Mouse (Mus musculus): Measurements from ENCODE around the gene Slc24a5. TPM values are rescaled to one million over a fixed set of nuclear protein-coding genes. Genes with fewer than 3 reads are reported as not detected.
"Not testable (repeated sequence)": the region's sequence is repeated elsewhere in the genome, so short reads cannot be mapped to it uniquely, and the experiment has no call there.

Gene Slc24a5
- total RNA-seq, 2 experiments from 2014 or later, result 0.18 to 0.27 TPM

DNA sequence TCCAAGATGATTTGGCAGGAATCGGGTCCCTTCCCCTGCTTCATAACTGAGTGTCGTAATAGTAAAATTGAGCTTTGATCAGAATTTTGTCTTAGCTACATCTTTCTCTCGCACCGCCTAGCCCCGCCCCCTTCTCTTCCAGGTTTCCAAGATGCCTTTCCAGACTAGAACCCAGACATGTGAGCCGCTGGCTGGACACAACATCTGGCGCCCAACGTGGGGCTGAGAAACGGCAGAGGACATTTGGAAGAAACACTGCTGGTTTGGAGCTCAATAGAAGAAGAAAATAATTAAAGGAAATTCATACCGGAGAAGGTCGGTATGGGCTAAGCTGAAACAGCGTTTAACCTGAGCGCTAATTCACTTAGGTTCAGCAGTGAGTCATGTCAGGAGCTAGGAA is 36.6 kb downstream of the Slc24a5 start:
- DNase-seq (ENCODE audit: low spot score in 2 of 2); intact Hi-C loops (cut with DNase I): not testable (repeated sequence)

- DNase-seq (ENCODE audit: low spot score in 2 of 2); intact Hi-C loops (cut with DNase I): not testable (repeated sequence)
Measured at GRCm38 (mm10) chr2:125106536-125106935, 38.6 kb downstream of the Slc24a5 start.

- intact Hi-C loops (cut with DNase I), result no loop called here
Measured at GRCm38 (mm10) chr2:125119381-125120110, 51.6 kb downstream of the Slc24a5 start.

DNA sequence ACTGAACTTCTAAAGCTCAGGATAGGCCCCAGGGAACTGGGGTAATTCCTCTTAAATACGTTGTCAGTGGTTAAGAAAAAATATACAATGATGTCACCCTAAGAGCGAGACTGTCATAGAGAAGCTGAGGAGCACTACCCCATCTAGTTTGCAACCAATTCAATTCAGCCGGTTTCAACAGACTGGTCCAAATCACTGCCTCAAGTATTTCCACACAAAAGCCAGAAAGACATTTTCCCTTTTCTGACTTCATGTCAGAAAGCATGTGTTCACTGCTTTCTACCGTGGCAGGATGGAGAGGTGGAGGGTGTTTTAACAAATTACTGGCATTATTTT is 54.3 kb downstream of the Slc24a5 start:
- intact Hi-C loops (cut with DNase I), result no loop called here
- DNase-seq (ENCODE audit: low spot score in 2 of 2), result no peak

More at GRCm38 (mm10) chr2:125119381-125120110, 51.6 kb downstream of the Slc24a5 start:
- peak; percentile 23 to 62 for DNase-seq (ENCODE audit: low spot score in 2 of 2)

DNA sequence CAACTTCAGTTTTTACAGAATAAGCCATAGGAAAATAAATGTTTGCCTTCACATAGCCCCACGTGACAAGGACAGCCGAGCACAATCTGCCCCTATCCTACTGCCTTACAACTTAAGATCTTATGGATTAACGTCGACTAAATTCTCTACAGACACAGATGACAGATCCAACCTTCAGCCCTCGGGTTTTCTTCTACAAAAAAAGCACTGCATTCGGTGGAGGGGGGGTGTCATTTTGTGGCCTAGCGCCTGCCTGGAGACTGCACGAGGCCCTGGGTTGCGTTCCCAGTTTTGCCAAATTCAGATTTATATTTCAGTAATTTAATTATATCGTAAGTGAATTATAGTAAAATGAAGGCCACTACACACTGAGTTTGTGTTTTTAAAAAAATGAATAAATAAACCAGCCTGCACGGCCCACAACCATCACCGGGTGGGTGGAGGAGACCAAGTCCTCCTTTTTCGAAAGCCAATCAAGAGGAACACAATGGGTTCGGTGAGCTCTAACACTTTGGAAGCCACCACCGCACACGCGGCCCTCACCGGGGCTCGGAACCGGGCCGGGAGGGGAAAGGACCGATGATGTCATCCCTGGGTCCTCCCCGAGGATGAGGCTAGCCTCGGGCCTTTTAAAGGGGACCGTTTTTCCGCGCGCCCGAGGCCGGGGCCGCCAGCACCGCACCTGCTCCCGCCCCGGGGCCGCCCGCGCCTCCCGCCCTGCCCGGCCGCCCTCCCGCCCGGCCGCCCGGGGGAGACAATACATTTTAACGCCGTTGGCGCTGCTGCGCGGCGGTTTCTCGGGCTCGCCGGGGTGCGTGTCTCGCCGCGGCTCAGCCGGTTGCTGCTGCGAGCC is 54.9 kb downstream of the Slc24a5 start:
- peak; percentile 41 to 50 for DNase-seq (ENCODE audit: low spot score in 2 of 2)
- intact Hi-C loops (cut with DNase I), result no loop called here

DNA sequence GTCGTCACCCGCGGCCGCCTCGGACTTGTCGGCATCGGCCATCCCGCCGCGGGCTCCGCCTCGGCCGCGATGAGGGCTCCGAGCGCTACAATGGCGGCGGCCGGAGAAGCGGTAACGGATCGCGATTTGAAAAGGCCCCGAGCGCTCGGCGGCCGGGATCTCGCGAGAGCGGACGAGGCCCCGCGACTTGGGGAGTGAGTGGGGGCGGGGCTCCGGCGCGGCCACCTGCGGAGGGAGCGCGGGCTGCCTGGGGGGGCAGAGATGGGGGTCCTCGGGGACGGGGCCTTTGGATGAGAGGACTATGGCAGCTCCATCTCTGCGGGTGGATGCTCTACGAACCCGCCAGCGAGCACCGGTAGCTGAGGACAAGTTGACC is 55.5 kb downstream of the Slc24a5 start, which contains the start of gene Myef2:
Gene Myef2, minus strand, starts transcription at position 185 of the 376 bp plus-strand sequence.
- intact Hi-C loops (cut with DNase I), result no loop called here
- peak; percentile 68 to 84 for DNase-seq (ENCODE audit: low spot score in 2 of 2)

DNA sequence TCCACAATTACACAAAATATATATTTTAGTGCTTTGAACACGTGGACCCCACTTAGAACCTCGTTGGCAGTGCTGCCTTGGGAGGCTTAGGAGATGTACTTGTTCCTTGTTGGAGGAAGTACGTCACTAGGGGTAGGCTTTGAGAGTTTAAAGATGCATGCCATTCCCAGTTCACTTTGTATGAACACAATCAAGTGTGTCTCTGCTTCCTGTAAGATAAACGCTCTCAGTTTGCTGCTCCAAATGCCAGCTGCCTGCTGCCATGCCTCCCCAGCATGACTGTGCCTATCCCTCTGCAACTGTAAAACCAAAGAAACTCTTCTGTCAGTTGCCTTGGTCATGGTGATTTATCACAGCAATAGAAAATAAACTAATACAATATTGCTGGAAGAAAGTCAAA is 57.9 kb downstream of the Slc24a5 start:
- intact Hi-C loops (cut with DNase I), result no loop called here
- DNase-seq (ENCODE audit: low spot score in 2 of 2), result no peak

DNA sequence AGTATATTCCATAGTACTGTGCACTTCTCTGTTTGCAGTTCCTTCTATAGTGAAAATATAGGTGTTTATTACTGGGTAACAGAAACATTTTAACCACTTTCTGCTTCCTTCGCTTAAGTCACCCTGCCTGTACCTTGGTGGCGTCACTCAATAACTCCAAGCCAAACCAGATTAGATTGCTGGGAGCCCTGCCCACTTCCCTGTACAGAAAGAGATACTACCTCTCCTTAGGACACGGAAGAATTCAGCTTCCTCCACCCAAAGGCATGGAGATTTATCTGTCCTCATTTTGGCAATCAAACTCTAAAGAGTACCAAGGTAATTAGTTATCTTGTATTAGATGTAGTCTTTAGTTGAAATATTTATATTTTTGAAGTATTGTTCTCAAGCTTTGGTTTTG is 58.9 kb downstream of the Slc24a5 start:
- intact Hi-C loops (cut with DNase I), result no loop called here
- no peak for DNase-seq (ENCODE audit: low spot score in 2 of 2)

DNA sequence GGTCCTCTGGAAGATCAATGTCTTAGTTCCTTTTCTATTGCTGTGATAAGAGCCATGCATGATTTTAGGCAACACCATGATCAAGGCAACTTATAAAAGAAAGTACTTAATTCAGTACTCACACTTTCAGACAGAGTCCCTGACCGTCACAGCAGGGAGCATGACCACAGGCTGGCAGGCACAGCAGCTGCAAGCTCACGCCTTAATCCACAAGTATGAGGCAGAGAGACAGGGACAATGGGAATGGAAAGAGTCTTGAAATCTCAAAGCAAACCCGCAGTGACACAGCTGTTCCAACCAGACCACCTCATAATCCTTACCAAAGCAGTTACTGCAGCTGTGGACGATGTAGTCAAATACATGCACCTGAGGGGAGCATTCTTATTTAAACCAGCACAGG is 66.2 kb downstream of the Slc24a5 start:
- intact Hi-C loops (cut with DNase I), result no loop called here
- DNase-seq (ENCODE audit: low spot score in 2 of 2), result no peak

- intact Hi-C loops (cut with DNase I), result no loop called here
- DNase-seq (ENCODE audit: low spot score in 2 of 2), result peak; percentile 31 to 55
Measured at GRCm38 (mm10) chr2:125135903-125136811, 68.2 kb downstream of the Slc24a5 start, which contains the start of gene Ctxn2. Gene Ctxn2, plus strand, starts transcription at chr2:125136692.

- intact Hi-C loops (cut with DNase I), result no loop called here
- DNase-seq (ENCODE audit: low spot score in 2 of 2), result no peak
Measured at GRCm38 (mm10) chr2:125136846-125137245, 68.9 kb downstream of the Slc24a5 start.

Other genes starting within 250 kb of the Slc24a5 start
- 10 to 100 TPM; 96.5 to 98.4 TPM for gene Myef2, start 55.5 kb downstream of the Slc24a5 start, total RNA-seq (2021)
- 1 to 10 TPM; 5.5 to 8.1 TPM for gene Ctxn2, start 68.6 kb downstream of the Slc24a5 start, total RNA-seq (2021)
- gene Slc12a1, start 84.4 kb downstream of the Slc24a5 start, total RNA-seq (2021), result under 1 TPM; 0.06 to 0.07 TPM
- 10 to 100 TPM; 27.6 to 29.0 TPM for gene Dut, start 179.1 kb downstream of the Slc24a5 start, total RNA-seq (2021)